In the genomic region with DNA sequence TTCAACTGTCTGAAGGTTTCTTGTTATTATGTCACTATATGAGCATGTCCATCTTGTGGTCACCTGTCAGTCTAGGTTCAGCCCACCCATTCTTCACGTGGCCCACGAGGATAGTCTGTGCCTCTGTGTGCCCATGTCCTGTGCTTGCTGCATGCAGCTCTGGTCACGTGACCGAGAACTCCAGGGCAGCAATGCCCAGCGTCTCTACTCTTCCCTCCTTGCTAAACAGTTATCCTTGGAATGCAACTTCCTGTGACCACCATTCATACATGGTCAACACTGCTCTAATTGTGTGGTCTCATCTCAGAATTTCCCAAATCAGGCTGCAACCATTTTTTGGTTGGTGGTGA, we compare ENCODE assay signal across 11 mouse cellular contexts. TPM values are rescaled to one million over a fixed set of nuclear protein-coding genes. Genes with fewer than 3 reads are reported as not detected.
"Had no signal": no experiment of that assay in that cellular context is flagged by ENCODE, and none has a peak within 500 bp of the region (broad histone marks: within the 10 kb centered on the region; RNA-seq: fewer than 3 reads in every experiment).

No protein-coding gene starts in this region.

- H3K27me3 ChIP-seq: neural tube, embryonic 13.5 days; neural tube, embryonic 15.5 days; stomach, embryonic 15.5 days had no signal

- H3K4me3 ChIP-seq: neural tube, embryonic 13.5 days; neural tube, embryonic 15.5 days; stomach, embryonic 15.5 days had no signal

- DNase-seq: right cerebral cortex, postnatal 14 days; right cerebral cortex, postnatal 25 days; right cerebral cortex, postnatal 4 days; spleen, adult 18-20 months; thymus, adult 2 months; thymus, postnatal 14 days; thymus, postnatal 4 days had no signal

- H3K4me2 ChIP-seq: neural tube, embryonic 13.5 days; neural tube, embryonic 15.5 days; stomach, embryonic 15.5 days had no signal

RNA-seq across cellular contexts. Expression of gene Dok7, which starts 33.0 kb away (rescaled TPM):
- total RNA-seq: neutrophil, adult 5-6 weeks had no signal

RNA-seq across cellular contexts. Expression of gene Hgfac, which starts 48.3 kb away (rescaled TPM):
- total RNA-seq: neutrophil, adult 5-6 weeks had no signal
